Mouse (Mus musculus) intestine, embryonic 15.5 days (tissue): Measurements from ENCODE around the gene Zfp74. TPM values are rescaled to one million over a fixed set of nuclear protein-coding genes. Genes with fewer than 3 reads are reported as not detected.

Experiments used
- ATAC-seq: fragments of 200-750 bp; cut with Nextera tagmentation; 2 replicates; pipeline ENCODE4 v1.8.0; 2017; ENCODE audit warnings: moderate TSS enrichment, moderate library complexity
- H3K27ac ChIP-seq: fragments of 300-500 bp; sonication (generic); 2 replicates; pipeline ENCODE4 v1.5.1; 2015; ENCODE audit warnings: mild to moderate bottlenecking, inconsistent platforms
- H3K27me3 ChIP-seq: fragments of 300-500 bp; sonication (generic); replicated peaks from 2 replicates; pipeline ENCODE4 v1.6.1; 2015; ENCODE audit warnings: inconsistent platforms
- H3K36me3 ChIP-seq: fragments of 300-500 bp; sonication (generic); 2 replicates; pipeline ENCODE4 v1.6.1; 2015; ENCODE audit warnings: inconsistent platforms
- H3K4me1 ChIP-seq: fragments of 300-500 bp; sonication (generic); replicated peaks from 2 replicates; pipeline ENCODE4 v1.6.1; 2015; ENCODE audit warnings: inconsistent platforms
- H3K4me2 ChIP-seq: fragments of 300-500 bp; sonication (generic); replicated peaks from 2 replicates; pipeline ENCODE4 v1.6.1; 2015; ENCODE audit warnings: mild to moderate bottlenecking, inconsistent platforms
- H3K4me3 ChIP-seq: fragments of 300-500 bp; sonication (generic); replicated peaks from 2 replicates; pipeline ENCODE4 v1.5.1; 2015; ENCODE audit warnings: inconsistent platforms
- H3K9ac ChIP-seq: fragments of 300-500 bp; sonication (generic); 2 replicates; pipeline ENCODE4 v1.6.1; 2015; ENCODE audit warnings: inconsistent platforms
- H3K9me3 ChIP-seq: fragments of 300-500 bp; sonication (generic); 2 replicates; pipeline ENCODE4 v1.6.1; 2016; ENCODE audit warnings: inconsistent platforms
- WGBS: fragments of 180-500 bp; shearing (Covaris S2); methylation state at CpG from one replicate; pipeline ENCODE4 v1.1.7; 2015; 5-methylcytosine and 5-hydroxymethylcytosine counted together
- polyA plus RNA-seq: library from polyadenylated mRNA; unstranded; fragments of >200 nt; fragmentation: Nextera tagmentation; extraction: Ambion mirVana; gene quantifications from 2 replicates; pipeline ENCODE4 v1.2.1, GENCODE M21; 2015

Gene Zfp74
- 6.6 and 7.8 TPM in 2 replicates for polyA plus RNA-seq

DNA sequence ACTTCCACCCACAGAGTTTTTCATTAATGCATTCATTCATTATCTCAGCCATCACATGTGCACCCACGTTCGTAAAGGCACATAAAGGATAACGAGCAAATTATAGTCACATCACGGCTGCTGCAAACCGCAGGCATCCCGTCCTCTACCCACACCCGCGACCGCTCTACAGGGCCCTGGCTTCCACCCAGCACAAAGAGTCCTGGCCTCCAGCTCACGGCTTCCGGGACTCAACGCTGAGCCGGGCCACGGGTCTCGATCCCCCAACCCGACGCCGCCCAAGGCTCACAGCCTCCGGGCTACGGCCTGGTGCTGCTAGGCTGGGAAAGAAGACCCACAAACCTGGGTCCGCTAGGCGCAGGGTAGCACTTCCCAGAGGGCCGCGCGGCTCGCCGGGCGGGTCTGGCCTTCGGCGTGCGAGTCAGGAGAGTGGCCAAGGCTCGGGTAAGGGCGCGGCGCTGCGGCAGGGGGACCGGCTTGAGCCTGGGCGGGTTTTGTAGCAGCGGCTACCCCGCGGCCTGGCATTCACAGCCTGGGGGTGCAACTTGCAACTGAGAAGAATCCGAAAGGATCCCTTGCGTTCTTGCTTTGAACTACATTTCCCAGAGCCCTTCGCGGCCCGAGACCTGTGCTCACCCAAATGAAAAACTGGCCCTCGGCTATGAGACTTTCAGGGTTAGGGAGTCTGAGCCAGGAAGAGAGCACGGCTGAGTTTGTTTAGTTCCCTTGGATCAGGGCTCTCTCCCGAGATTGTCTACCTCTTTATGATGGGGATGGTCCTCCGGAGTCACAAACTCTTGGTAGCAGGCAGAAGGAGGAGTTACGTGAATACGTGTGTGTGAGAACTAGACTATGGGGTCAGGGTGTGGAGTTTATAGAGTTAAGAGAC is at the start of gene Zfp74:
TSS of gene Zfp74 (minus strand) at position 577 of the 889 bp plus-strand sequence.
- H3K4me3 ChIP-seq = peak within 1 kb of the TSS; percentile 67
- H3K9ac ChIP-seq = peak within 1 kb of the TSS; percentile 87
- 0 out of 2 replicates have a peak, but pooled peaks cover 2% of the 10 kb centered on the region for H3K36me3 ChIP-seq
- ATAC-seq = peak; percentile 94
- H3K9me3 ChIP-seq = no peaks in the 10 kb centered on the region
- peak within 1 kb of the TSS; percentile 95 for H3K27ac ChIP-seq
- H3K4me2 ChIP-seq = peak within 1 kb of the TSS; percentile 75
- H3K4me1 ChIP-seq = 0 out of 2 replicates have a peak, but pooled peaks cover 2% of the 10 kb centered on the region
- WGBS = 1% methylated on average over 52 of the region's 52 CpGs
- H3K27me3 ChIP-seq = no peaks in the 10 kb centered on the region

DNA sequence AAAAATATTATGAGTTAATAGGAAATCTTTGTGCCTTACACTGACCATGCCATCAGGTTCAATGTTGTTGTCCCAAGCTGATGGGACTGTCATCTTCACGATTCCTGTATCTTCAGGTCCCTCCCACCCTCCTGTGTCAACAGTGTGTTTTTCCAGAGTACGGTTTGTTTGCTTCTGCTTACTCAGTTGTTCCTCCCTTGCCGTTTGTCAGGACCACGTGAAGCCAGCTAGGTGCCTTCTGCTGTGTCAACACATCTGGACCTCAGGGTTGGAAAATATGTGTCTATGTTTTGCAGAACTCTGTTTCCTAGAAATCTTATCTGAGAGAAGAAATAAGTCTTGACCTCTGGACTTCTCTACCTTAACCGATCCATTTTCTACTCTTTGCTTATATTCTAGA is 46.7 kb upstream of the Zfp74 start:
- peak; percentile 61; the same call in 1 of the 2 replicates for ATAC-seq
- H3K27ac ChIP-seq = no peak overlapping the region
- no peak overlapping the region for H3K9ac ChIP-seq
- no peaks in the 10 kb centered on the region for H3K4me1 ChIP-seq
- peaks cover 32% of the 10 kb centered on the region for H3K36me3 ChIP-seq
- no peaks in the 10 kb centered on the region for H3K9me3 ChIP-seq
- H3K4me3 ChIP-seq = no peak overlapping the region
- no peaks in the 10 kb centered on the region for H3K27me3 ChIP-seq
- WGBS = 70% methylated on average over 5 of the region's 5 CpGs
- no peak overlapping the region for H3K4me2 ChIP-seq

DNA sequence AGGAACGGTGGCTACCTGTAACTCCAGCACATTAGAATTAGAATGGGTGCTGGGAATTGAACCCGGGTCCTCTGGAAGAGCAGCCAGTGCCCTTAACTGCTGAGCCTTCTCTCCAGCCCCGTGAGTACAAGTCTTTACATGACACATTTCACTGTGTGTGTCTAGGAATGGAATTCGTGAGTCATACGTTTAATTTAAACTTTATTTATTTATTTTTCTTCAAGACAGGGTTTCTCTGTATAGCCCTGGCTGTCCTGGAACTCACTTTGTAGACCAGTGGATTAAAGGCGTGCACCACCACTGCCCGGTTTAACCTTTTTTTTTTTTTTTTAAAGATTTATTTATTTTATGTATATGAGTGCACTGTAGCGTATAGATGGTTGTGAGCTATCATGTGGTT is 41.2 kb upstream of the Zfp74 start:
- H3K36me3 ChIP-seq = peaks cover 41% of the 10 kb centered on the region
- no peak for ATAC-seq
- no peaks in the 10 kb centered on the region for H3K9me3 ChIP-seq
- 88% methylated on average over 8 of the region's 8 CpGs for WGBS
- no peak overlapping the region for H3K4me3 ChIP-seq
- no peak overlapping the region for H3K4me2 ChIP-seq
- no peaks in the 10 kb centered on the region for H3K27me3 ChIP-seq
- H3K9ac ChIP-seq = no peak overlapping the region
- H3K4me1 ChIP-seq = no peaks in the 10 kb centered on the region
- no peak overlapping the region for H3K27ac ChIP-seq

DNA sequence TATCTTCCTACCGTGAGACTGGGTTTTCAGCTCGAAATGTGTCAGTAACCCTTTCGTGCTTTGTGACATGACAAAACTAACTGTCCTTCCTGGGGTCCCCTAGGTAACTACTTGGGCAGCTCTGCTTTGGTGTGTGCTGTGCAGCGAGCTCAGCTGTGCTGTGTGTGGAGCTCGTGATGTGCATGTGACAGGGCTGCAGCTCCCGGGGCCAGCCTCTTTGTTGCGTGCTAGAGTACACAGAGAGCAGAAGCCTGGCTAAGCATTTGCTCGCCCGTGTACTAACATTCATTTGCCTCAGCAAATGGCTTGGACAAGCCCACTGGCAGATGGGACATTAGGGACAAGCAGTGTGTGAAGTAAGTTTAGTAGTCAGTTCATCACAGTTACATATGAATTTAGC is 39.5 kb upstream of the Zfp74 start:
- no peaks in the 10 kb centered on the region for H3K9me3 ChIP-seq
- H3K4me2 ChIP-seq = no peak overlapping the region
- no peaks in the 10 kb centered on the region for H3K4me1 ChIP-seq
- H3K36me3 ChIP-seq = peaks cover 34% of the 10 kb centered on the region
- H3K27me3 ChIP-seq = no peaks in the 10 kb centered on the region
- no peak overlapping the region for H3K9ac ChIP-seq
- no peak for ATAC-seq
- 95% methylated on average over 9 of the region's 9 CpGs for WGBS
- no peak overlapping the region for H3K27ac ChIP-seq
- no peak overlapping the region for H3K4me3 ChIP-seq

DNA sequence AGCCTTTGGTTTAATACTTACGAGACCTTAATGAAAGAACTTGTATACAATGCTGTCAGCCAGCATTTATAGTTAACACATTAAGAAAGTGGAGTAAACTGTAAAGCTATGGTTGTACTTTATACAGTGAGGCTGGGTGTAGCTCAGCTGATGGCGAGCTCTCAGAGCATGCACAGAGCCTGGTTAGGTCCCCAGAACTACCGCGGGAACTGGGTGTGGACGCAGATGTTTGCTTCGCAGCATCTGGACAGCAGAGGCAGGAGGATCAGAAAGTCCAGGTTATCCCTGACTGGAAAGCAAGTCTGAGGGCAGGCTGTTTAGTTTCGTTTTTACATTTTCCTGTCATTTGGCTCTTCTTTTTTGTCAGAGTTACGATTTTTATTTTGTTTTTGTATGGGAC is 38.8 kb upstream of the Zfp74 start:
- no peaks in the 10 kb centered on the region for H3K9me3 ChIP-seq
- 94% methylated on average over 8 of the region's 8 CpGs for WGBS
- H3K9ac ChIP-seq = no peak overlapping the region
- H3K36me3 ChIP-seq = peaks cover 30% of the 10 kb centered on the region
- no peak overlapping the region for H3K27ac ChIP-seq
- ATAC-seq = no peak
- H3K4me3 ChIP-seq = no peak overlapping the region
- no peak overlapping the region for H3K4me2 ChIP-seq
- H3K4me1 ChIP-seq = 0 out of 2 replicates have a peak, but pooled peaks cover 3% of the 10 kb centered on the region
- H3K27me3 ChIP-seq = no peaks in the 10 kb centered on the region

DNA sequence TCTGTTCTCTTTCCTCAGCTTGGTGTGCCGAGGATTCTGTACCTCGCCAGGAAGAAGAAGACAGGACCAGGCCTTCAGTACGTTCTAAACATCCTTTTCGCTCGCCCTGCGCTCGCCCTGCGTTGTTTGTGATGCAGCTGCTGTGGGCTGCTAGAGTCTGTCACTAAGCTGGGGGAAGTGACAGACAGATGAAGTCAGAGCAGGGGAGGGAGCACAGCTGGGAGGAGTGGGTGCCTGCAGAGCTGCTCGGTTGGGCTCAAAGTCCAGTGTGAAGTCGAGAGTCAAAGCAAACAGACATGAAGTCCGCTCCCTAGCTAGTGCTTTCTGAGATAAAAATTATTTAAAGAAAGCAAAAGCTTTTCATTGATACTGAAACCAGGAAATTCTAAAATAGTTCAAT is 35.1 kb upstream of the Zfp74 start:
- peak; percentile 86 for ATAC-seq
- peak overlapping the region; percentile 54; the same call in 1 of the 2 replicates for H3K27ac ChIP-seq
- H3K4me1 ChIP-seq = 0 out of 2 replicates have a peak, but pooled peaks cover 10% of the 10 kb centered on the region
- H3K9ac ChIP-seq = no peak overlapping the region
- no peaks in the 10 kb centered on the region for H3K27me3 ChIP-seq
- no peaks in the 10 kb centered on the region for H3K9me3 ChIP-seq
- peaks cover 20% of the 10 kb centered on the region; the same call in 1 of the 2 replicates for H3K36me3 ChIP-seq
- no peak overlapping the region for H3K4me3 ChIP-seq
- 69% methylated on average over 11 of the region's 11 CpGs for WGBS
- no peak overlapping the region for H3K4me2 ChIP-seq

DNA sequence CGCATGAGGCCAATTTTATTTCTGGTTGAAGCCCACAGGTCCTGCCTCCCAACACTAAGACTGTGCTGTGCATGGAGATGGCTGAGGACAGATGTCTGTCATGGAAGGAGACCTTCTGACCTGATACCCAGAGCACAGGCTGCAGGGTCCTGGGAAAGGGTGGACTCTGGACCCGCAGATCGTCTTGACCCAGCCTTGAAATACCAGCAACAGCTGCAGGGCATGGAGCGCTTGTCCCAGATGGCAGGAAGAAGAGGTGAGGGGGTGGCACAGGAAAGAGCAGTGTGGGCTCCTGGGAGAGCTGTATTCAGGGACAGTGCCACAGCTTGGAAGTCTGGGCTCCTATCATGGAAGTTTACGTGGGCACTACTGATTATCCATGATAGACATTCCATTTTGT is 33.7 kb upstream of the Zfp74 start:
- H3K4me3 ChIP-seq = no peak overlapping the region
- H3K9me3 ChIP-seq = no peaks in the 10 kb centered on the region
- no peaks in the 10 kb centered on the region for H3K27me3 ChIP-seq
- WGBS = 77% methylated on average over 5 of the region's 5 CpGs
- peaks cover 12% of the 10 kb centered on the region; the same call in 1 of the 2 replicates for H3K36me3 ChIP-seq
- no peak overlapping the region for H3K4me2 ChIP-seq
- no peak overlapping the region for H3K27ac ChIP-seq
- H3K9ac ChIP-seq = no peak overlapping the region
- H3K4me1 ChIP-seq = 0 out of 2 replicates have a peak, but pooled peaks cover 14% of the 10 kb centered on the region
- no peak for ATAC-seq

DNA sequence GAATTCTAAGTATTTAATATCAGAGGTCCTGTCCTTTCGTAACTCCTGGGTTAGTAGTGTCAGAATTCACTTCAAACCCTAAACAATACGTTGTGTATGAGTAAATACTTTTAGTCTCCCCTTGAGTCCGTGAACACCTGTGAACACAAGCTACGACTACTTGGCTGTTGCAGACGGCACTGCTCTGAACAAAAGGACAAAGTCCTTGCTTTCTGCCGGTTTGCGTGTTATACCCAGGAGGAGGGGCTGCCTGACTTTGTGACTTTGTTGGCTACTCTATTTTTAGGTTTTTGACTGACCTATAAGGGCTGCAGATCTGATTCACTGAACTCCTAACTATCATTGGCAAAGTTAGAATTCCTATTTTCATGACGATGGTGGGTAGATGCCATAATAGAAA is 32.2 kb upstream of the Zfp74 start:
- WGBS = 69% methylated on average over 8 of the region's 8 CpGs
- ATAC-seq = no peak
- H3K9me3 ChIP-seq = no peaks in the 10 kb centered on the region
- peaks cover 9% of the 10 kb centered on the region; the same call in 1 of the 2 replicates for H3K36me3 ChIP-seq
- H3K27me3 ChIP-seq = no peaks in the 10 kb centered on the region
- peak overlapping the region; percentile 56; the same call in 1 of the 2 replicates for H3K27ac ChIP-seq
- H3K9ac ChIP-seq = no peak overlapping the region
- peak overlapping the region; percentile 62 for H3K4me2 ChIP-seq
- no peak overlapping the region for H3K4me3 ChIP-seq
- 0 out of 2 replicates have a peak, but pooled peaks cover 15% of the 10 kb centered on the region for H3K4me1 ChIP-seq

DNA sequence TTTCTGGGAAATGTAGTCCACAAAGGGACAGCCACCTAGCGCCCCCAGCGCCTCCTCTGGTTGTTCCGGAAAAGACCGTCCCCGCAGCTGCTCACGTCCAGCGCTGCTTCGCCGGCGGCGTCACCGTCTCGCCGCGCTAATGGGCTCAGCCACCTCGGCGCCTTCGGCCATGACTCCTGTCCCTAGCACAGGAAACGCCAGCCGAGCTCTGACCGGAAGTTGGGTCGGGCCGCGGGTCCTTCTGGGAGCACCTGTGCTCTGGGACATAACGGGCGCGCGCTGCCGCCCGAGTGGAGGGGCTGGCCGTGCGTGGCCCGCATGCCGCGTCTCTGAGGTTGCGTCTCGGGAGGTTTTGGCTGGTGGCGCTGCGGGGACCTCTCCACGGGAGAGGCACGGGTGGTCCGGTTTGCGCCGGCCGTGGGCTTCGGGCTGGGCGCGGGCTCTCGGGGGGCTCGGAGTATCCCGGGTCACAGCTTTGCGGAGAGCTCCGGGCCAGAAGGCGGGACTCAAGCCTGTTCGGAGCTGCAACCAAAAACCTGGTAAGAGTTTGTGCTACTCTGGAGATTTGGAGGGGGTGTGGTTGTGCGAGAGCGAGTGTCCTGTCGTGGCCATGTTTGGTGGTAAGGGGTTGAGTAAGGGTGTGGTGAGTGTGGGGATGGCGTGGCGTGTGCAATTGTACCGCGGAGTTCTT is 29.9 kb upstream of the Zfp74 start, which contains the start of gene Zfp568:
TSS of gene Zfp568 (plus strand) at position 266 of the 691 bp plus-strand sequence.
- H3K36me3 ChIP-seq = peaks cover 6% of the 10 kb centered on the region; the same call in 1 of the 2 replicates
- H3K27me3 ChIP-seq = no peaks in the 10 kb centered on the region
- peak within 1 kb of the TSS; percentile 98 for H3K27ac ChIP-seq
- ATAC-seq = peak; percentile 94
- H3K9me3 ChIP-seq = no peaks in the 10 kb centered on the region
- H3K9ac ChIP-seq = peak within 1 kb of the TSS; percentile 86
- 0 out of 2 replicates have a peak, but pooled peaks cover 15% of the 10 kb centered on the region for H3K4me1 ChIP-seq
- peak within 1 kb of the TSS; percentile 62 for H3K4me2 ChIP-seq
- peak within 1 kb of the TSS; percentile 97 for H3K4me3 ChIP-seq
- WGBS = under 1% methylated on average over 62 of the region's 62 CpGs

DNA sequence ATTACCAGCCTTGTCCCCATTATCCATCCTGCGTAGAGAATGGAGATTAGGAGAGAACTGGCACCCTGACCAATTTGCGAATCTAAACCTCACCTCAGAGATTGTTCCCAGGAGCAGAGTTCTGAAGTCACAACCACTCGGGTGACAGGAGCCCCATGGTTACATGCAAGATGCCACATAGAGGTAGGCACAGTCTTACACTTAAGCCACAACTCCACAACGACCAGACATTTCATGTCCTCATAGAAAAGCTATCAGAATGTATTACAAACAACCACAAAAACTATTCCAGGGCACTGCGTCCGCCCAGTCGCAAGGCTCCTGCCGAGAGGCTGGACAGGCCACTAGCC is 29.4 kb upstream of the Zfp74 start:
- Histone ChIP-seq H3K36me3 (peaks cover 6% of the 10 kb centered on the region; the same call in 1 of the 2 replicates), H3K9ac (peak overlapping the region; percentile 86), H3K4me2 (peak overlapping the region; percentile 62), H3K27ac (peak overlapping the region; percentile 98), H3K9me3 (no peaks in the 10 kb centered on the region), H3K27me3 (no peaks in the 10 kb centered on the region), H3K4me3 (peak overlapping the region; percentile 97), H3K4me1 (0 out of 2 replicates have a peak, but pooled peaks cover 15% of the 10 kb centered on the region)
- under 1% methylated on average over 8 of the region's 8 CpGs for whole genome bisulfite sequencing
- no peak for ATAC-seq

DNA sequence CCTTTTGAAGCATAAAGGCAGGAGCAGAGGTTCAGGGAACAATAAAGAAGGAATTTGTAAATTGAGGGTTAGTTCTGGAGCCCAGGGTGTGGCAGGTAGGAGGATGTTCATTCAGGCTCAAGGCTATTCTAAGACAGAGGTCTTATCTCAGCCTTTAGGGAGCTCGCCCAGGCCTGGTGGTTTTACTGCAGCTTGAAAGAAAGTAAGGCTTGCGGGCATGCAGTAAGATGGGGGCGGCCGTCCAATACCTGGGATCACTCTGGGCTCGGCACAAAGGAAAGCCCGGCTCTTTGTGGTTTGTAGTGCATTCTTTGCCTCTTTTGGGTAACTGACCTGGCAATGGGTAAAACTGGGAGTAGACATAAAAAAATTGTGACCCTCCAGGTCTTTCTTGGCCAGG is 29.0 kb upstream of the Zfp74 start:
- 24% methylated on average over 6 of the region's 6 CpGs for WGBS
- peaks cover 3% of the 10 kb centered on the region; the same call in 1 of the 2 replicates for H3K36me3 ChIP-seq
- no peak for ATAC-seq
- H3K27me3 ChIP-seq = no peaks in the 10 kb centered on the region
- H3K9ac ChIP-seq = peak overlapping the region; percentile 86
- H3K9me3 ChIP-seq = no peaks in the 10 kb centered on the region
- H3K4me3 ChIP-seq = peak overlapping the region; percentile 97
- peak overlapping the region; percentile 98 for H3K27ac ChIP-seq
- peak overlapping the region; percentile 62 for H3K4me2 ChIP-seq
- 0 out of 2 replicates have a peak, but pooled peaks cover 12% of the 10 kb centered on the region for H3K4me1 ChIP-seq

DNA sequence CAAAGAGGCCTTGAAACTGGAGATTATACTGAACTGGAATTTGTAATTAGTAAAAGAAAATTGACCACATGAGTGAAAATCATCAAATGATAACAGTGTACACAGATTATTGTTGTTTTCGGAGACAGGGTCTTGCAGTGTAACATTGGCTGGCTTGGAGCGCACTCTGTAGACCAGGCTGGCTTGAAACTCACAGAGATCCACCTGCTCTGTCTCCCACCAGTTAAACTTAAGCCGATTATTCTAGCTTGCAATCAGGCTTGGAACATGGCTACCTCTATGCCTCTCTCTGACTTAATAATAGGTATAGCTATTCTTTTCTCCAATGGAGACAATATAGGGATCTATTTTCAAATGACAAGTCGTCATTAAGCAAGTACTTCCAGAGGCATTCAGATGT is 28.5 kb upstream of the Zfp74 start:
- no peak overlapping the region for H3K9ac ChIP-seq
- no peak overlapping the region for H3K4me3 ChIP-seq
- H3K4me1 ChIP-seq = 0 out of 2 replicates have a peak, but pooled peaks cover 9% of the 10 kb centered on the region
- no peak for ATAC-seq
- H3K27ac ChIP-seq = peak overlapping the region; percentile 51; the same call in 1 of the 2 replicates
- H3K36me3 ChIP-seq = peaks cover under 1% of the 10 kb centered on the region; the same call in 1 of the 2 replicates
- no peaks in the 10 kb centered on the region for H3K9me3 ChIP-seq
- peak overlapping the region; percentile 62; the same call in 1 of the 2 replicates for H3K4me2 ChIP-seq
- WGBS = 74% methylated on average over 4 of the region's 4 CpGs
- H3K27me3 ChIP-seq = no peaks in the 10 kb centered on the region
